Mouse (Mus musculus): Measurements from ENCODE around the gene Hs3st1.

Hs3st1 gene

GRCm38 (mm10) chr5:39643260-39643923, 111.9 kb downstream of the Hs3st1 start:
- no peak for DNase-seq (ENCODE audit: low spot score)

DNA sequence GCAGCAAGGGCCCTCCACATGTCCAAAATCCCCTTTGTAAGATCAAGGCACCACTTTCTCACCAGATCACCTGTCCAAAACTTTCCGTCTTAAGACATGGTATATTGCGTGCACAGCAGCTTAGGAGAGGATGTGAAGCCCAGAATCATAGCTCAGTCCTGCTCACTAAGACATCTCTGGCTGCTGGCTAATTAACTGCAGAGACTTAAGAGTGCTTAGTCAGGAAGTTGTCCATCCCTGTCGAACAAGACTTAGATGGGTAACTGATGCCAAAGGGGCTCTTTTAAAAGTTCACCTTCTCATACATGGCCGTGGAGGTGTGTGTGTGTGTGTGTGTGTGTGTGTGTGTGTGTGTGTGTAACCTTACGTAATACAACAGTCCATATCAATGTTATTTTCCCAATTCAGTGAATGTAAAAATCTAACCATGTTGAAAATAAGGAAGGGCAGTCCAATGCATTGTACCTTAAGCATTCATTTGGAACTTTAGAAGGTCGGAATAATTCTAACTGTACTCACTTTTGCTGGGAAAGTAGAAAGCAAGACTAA, 113.0 kb downstream of the Hs3st1 start:
- DNase-seq (ENCODE audit: low spot score): no peak

DNA sequence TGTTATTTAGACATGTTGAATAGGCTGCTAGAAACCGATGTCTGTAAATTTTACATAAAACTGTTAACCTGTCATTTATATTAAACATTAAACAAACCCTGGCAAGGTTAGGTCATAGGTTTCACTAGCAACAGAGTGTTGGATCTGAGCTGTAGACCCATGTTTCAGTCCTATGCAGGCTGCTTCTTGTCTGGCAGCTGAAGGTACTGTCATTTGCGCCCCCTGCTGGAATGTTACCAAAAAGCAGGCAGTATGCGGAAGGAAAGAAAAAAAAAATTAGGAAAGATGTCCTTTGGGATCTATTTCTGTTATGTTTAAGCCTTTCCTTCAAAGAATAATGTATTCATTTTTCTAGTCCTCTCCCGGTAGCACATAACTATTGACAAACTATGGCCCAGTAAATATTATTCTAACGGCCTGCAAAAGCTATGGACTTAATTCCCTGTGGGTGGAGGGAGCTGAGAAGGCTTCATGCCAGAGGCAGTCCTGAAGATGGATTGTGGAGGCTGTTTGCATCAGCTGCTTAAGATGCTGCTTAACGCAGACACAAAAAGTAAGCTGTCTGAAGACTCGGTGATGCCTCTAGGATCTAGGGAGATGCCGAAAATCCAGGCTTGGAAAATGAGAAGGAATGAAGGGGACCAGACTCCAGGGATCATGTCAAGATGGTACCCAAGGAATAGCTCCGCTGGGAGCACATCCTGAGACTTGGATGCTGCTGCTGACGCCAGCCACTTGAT, 115.7 kb downstream of the Hs3st1 start:
- peak; percentile 84 for DNase-seq (ENCODE audit: low spot score)

GRCm38 (mm10) chr5:39638926-39639325, 116.3 kb downstream of the Hs3st1 start:
- no peak for DNase-seq (ENCODE audit: low spot score)

GRCm38 (mm10) chr5:39637874-39638273, 117.4 kb downstream of the Hs3st1 start:
- no peak for DNase-seq (ENCODE audit: low spot score)

- DNase-seq (ENCODE audit: low spot score): no peak
Observed at GRCm38 (mm10) chr5:39636090-39636489, 119.2 kb downstream of the Hs3st1 start.

GRCm38 (mm10) chr5:39634300-39635047, 120.8 kb downstream of the Hs3st1 start:
- no peak for DNase-seq (ENCODE audit: low spot score)

DNA sequence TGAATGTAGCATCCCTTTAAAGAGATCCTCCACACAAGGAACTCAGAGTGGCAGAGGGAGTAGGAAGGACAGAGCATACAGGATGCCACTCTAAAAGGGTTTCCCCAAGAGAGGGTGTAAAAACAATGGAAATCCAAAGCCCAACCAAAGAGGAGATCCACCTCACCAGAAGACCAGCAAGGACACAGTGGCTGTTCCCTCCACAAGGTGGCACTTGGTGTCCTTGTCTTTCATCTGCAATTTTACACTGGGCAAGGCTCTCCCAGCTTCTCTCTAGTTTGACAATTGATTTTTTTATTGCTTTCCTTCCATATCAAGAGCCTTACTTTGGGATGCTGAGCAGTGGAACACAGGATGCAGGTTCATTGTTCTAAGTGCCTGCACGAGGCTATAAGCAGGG, 122.1 kb downstream of the Hs3st1 start:
- no peak for DNase-seq (ENCODE audit: low spot score)

GRCm38 (mm10) chr5:39630841-39631240, 124.4 kb downstream of the Hs3st1 start:
- no peak for DNase-seq (ENCODE audit: low spot score)

DNA sequence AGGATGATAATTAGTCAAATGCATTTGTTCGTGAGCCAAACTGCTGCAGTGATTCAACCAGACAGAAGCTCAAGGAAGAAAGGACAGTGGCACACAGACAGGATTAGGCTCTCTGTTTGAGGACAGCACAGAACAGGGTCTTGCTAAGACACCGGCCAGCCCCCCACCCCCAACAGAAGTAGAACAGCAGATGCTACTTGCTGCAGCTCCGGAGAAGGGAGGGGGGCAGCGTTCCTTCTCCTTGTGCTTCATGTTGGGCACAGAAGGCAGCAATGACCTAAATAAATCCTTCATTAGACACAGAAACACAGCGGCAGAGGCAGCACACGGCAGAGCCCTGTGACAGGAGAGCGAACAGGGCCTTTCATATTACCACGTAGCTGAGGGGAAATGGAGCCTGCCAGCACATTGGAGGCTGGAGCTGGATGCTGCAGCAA, 130.2 kb downstream of the Hs3st1 start:
- peak; percentile 70 for DNase-seq (ENCODE audit: low spot score)

GRCm38 (mm10) chr5:39624218-39624590, 131.1 kb downstream of the Hs3st1 start:
- no peak for DNase-seq (ENCODE audit: low spot score)

GRCm38 (mm10) chr5:39623304-39624217, 131.7 kb downstream of the Hs3st1 start:
- DNase-seq (ENCODE audit: low spot score): no peak

DNA sequence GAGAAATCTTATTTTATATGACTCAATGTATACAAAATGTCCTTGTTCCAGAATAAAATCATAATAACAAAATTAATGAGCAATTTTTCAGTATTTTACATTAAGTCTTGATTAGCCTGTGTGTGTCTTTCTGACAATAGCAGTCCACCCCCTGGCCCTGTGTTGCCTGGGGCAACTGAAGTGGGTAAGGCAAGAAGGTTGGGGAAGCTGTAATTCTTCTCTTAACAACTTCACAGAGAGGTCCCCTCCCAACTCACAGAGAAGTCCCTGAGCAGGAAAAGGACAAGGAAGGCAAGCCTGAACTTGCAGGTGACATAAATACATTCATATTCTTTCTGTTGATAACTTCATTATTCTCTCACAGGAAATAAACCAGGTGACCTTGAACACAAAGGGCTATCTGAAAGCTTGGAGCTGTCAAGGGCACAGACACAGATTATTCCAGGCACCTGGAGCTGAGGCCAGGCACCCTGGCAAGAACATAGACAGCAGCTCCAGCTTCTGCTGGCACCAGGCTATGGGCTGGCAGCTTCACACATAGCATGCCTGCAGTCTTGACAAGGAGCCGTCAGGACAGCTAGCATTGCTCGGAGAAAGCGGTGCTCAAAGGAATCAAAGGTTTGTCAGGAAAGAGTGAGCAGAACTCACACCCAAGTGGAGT, 134.9 kb downstream of the Hs3st1 start:
- DNase-seq (ENCODE audit: low spot score): no peak

- no peak for DNase-seq (ENCODE audit: low spot score)
Observed at GRCm38 (mm10) chr5:39617354-39617977, 137.8 kb downstream of the Hs3st1 start.

DNA sequence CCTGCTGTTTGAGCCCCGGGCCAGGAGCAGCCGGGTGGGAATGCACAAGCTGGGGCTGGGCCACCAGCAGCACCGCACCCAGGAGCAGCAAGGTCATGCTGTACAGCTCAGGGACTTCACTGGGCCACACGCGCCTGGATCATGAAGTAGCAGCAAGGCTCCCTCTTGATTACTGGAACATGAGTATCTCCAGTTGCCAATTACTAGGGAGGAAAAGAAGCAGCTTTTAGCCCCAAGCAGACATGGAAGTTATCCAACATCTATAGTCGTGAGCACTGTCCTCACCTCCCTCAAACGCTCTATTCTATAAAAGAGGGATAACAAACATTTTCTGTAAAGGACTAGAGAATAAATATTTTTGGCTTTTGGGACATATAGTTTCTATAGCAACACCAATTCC, 140.1 kb downstream of the Hs3st1 start:
- DNase-seq (ENCODE audit: low spot score): no peak

DNA sequence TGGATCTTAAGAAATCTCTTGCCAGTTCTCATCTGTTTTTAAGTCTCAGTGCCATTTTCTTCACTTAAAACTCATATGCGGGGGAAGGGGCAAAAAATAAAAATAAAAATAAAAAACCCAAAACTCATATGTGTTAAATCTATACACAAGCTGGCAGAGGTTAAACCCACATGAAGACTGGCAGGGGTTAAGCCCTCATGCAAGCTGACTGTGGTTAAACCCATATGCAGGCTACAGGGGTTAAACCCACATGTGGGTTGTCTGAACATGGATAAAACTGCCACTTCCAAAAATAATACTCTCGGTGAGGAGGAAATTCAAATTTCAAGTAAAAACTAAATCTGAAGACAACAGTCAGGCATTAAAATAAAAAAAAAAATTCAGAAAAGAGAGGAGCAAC, 141.7 kb downstream of the Hs3st1 start:
- no peak for DNase-seq (ENCODE audit: low spot score)

GRCm38 (mm10) chr5:39612240-39612639, 143.0 kb downstream of the Hs3st1 start:
- DNase-seq (ENCODE audit: low spot score): no peak

DNA sequence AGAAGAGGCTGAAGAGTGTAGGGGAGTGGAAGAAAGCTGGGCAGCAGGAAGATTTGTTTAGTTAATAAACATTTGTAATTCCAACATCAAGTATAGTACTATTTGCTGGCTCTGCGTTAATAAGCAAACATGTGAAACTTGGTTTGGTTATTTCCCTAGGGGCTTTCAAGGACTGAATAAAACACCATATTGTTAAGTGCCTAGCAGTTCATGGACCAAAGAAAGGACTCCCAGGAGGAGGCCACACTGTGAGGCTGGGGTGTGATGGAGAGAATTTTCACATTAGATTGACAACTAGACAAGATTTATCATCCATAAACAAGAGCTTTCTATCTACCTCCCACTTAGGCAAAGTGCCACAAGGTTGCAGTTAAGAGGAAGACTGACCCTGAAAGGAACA, 147.0 kb downstream of the Hs3st1 start:
- no peak for DNase-seq (ENCODE audit: low spot score)

- DNase-seq (ENCODE audit: low spot score): no peak
Observed at GRCm38 (mm10) chr5:39594737-39595136, 160.5 kb downstream of the Hs3st1 start.
